Mouse (Mus musculus) midbrain, postnatal 0 days (tissue): Measurements from ENCODE around the gene Copa. TPM values are rescaled to one million over a fixed set of nuclear protein-coding genes. Genes with fewer than 3 reads are reported as not detected.

ENCODE experiments used
- ATAC-seq: fragments of 200-750 bp; cut with Nextera tagmentation; 2 replicates; pipeline ENCODE4 v1.8.0; 2017; ENCODE audit warnings: moderate number of reproducible peaks, mild to moderate bottlenecking, moderate TSS enrichment, moderate library complexity; ENCODE audit not compliant: low FRiP score
- DNase-seq: peaks from one replicate; pipeline ENCODE4 v3.0.0-alpha.2; 2015; ENCODE audit warnings: low spot score
- H3K27ac ChIP-seq: fragments of 300-500 bp; sonication (generic); 2 replicates; pipeline ENCODE4 v1.5.1; 2014; ENCODE audit warnings: low read depth, mild to moderate bottlenecking, low read length, mixed read lengths
- H3K27me3 ChIP-seq: fragments of 300-500 bp; sonication (generic); 2 replicates; pipeline ENCODE4 v1.6.1; 2014; ENCODE audit warnings: low read length, control low read depth, mixed read lengths; ENCODE audit not compliant: insufficient read depth
- H3K36me3 ChIP-seq: fragments of 300-500 bp; sonication (generic); 2 replicates; pipeline ENCODE4 v1.6.1; 2014; ENCODE audit warnings: low read length, control low read depth, mixed read lengths; ENCODE audit not compliant: insufficient read depth
- H3K4me1 ChIP-seq: fragments of 300-500 bp; sonication (generic); 2 replicates; pipeline ENCODE4 v1.6.1; 2014; ENCODE audit warnings: mild to moderate bottlenecking, control low read depth, antibody characterized with exemption, low read length, mixed read lengths; ENCODE audit not compliant: insufficient read depth
- H3K4me2 ChIP-seq: fragments of 300-500 bp; sonication (generic); 2 replicates; pipeline ENCODE4 v1.6.1; 2014; ENCODE audit warnings: low read depth, mild to moderate bottlenecking, low read length, mixed read lengths; ENCODE audit not compliant: poor library complexity, severe bottlenecking
- H3K4me3 ChIP-seq: fragments of 300-500 bp; sonication (generic); 2 replicates; pipeline ENCODE4 v1.5.1; 2014; ENCODE audit warnings: low read depth, mild to moderate bottlenecking, low read length, moderate library complexity
- H3K9ac ChIP-seq: fragments of 300-500 bp; sonication (generic); replicated peaks from 2 replicates; pipeline ENCODE4 v1.6.1; 2014; ENCODE audit warnings: mild to moderate bottlenecking, low read length, moderate library complexity, mixed read lengths; ENCODE audit not compliant: poor library complexity, severe bottlenecking
- H3K9me3 ChIP-seq: fragments of 300-500 bp; sonication (generic); 2 replicates; pipeline ENCODE4 v1.6.1; 2016; ENCODE audit warnings: low read length, control low read depth
- CTCF ChIP-seq: IDR thresholded peaks from 2 replicates; pipeline ENCODE4 v1.5.1; 2016; ENCODE audit warnings: antibody characterized with exemption, mild to moderate bottlenecking
- WGBS: fragments of 180-500 bp; shearing (Covaris S2); extraction: QIAGEN DNeasy Blood & Tissue Kit; methylation state at CpG from one replicate; pipeline ENCODE4 v1.1.7; 2014; 5-methylcytosine and 5-hydroxymethylcytosine counted together
- polyA plus RNA-seq: library from polyadenylated mRNA; unstranded; fragments of >200 nt; fragmentation: Nextera tagmentation; extraction: Ambion mirVana; gene quantifications from 2 replicates; pipeline ENCODE4 v1.2.1, GENCODE M21; 2015
- total RNA-seq: library from RNA; depleted of rRNA; stranded (reverse); fragments of >200 nt; gene quantifications from 2 replicates; pipeline ENCODE4 v1.2.3, GENCODE M21; 2014

Copa gene
- total and polyA plus RNA-seq, 2 experiments from 2014 or later = 155 to 207 TPM

GRCm38 (mm10) chr1:172071556-172071955 lies 10.8 kb upstream of the Copa start:
- DNase-seq (peak; percentile 50), ATAC-seq (no peak)
- Histone ChIP-seq H3K9ac (no peak overlapping the region), H3K9me3 (no peaks in the 10 kb centered on the region), H3K36me3 (peaks cover 84% of the 10 kb centered on the region), H3K27me3 (no peaks in the 10 kb centered on the region), H3K4me3 (no peak overlapping the region), H3K4me1 (no peaks in the 10 kb centered on the region), H3K4me2 (no peak overlapping the region), H3K27ac (no peak overlapping the region)
- TF ChIP-seq CTCF = no peak
- 66% methylated on average over 4 of the region's 4 CpGs for WGBS

GRCm38 (mm10) chr1:172072604-172073003 lies 9.7 kb upstream of the Copa start:
- H3K27ac ChIP-seq = no peak overlapping the region
- TF ChIP-seq CTCF = no peak
- DNase-seq = no peak
- no peaks in the 10 kb centered on the region for H3K27me3 ChIP-seq
- no peak overlapping the region for H3K4me3 ChIP-seq
- H3K4me2 ChIP-seq = no peak overlapping the region
- no peak overlapping the region for H3K9ac ChIP-seq
- ATAC-seq = no peak
- WGBS = 97% methylated on average over 7 of the region's 7 CpGs
- H3K4me1 ChIP-seq = no peaks in the 10 kb centered on the region
- no peaks in the 10 kb centered on the region for H3K9me3 ChIP-seq
- H3K36me3 ChIP-seq = peaks cover 74% of the 10 kb centered on the region

GRCm38 (mm10) chr1:172077981-172078380 lies 4.3 kb upstream of the Copa start:
- Histone ChIP-seq H3K36me3 (peaks cover 43% of the 10 kb centered on the region), H3K9ac (no peak overlapping the region)
- WGBS = 74% methylated on average over 5 of the region's 5 CpGs

GRCm38 (mm10) chr1:172082899-172083445 lies 643 bp downstream of the Copa start:
- no peaks in the 10 kb centered on the region for H3K9me3 ChIP-seq
- peak overlapping the region; percentile 89 for H3K4me3 ChIP-seq
- peaks cover 8% of the 10 kb centered on the region; the same call in 1 of the 2 replicates for H3K4me1 ChIP-seq
- peaks cover 18% of the 10 kb centered on the region; the same call in 1 of the 2 replicates for H3K36me3 ChIP-seq
- no peaks in the 10 kb centered on the region for H3K27me3 ChIP-seq
- DNase-seq (no peak), ATAC-seq (peak; percentile 65)
- no peak for TF ChIP-seq CTCF
- peak overlapping the region; percentile 92 for H3K27ac ChIP-seq
- peak overlapping the region; percentile 86 for H3K9ac ChIP-seq
- H3K4me2 ChIP-seq = peak overlapping the region; percentile 66
- WGBS = 2% methylated on average over 24 of the region's 24 CpGs

More at GRCm38 (mm10) chr1:172077981-172078380, 4.3 kb upstream of the Copa start:
- Histone ChIP-seq H3K4me2 (no peak overlapping the region), H3K27ac (no peak overlapping the region), H3K27me3 (no peaks in the 10 kb centered on the region), H3K4me1 (no peaks in the 10 kb centered on the region), H3K4me3 (no peak overlapping the region), H3K9me3 (no peaks in the 10 kb centered on the region)
- no peak for ATAC-seq
- TF ChIP-seq CTCF = no peak
- no peak for DNase-seq

- DNase-seq (no peak), ATAC-seq (no peak)
- Histone ChIP-seq H3K4me1 (no peaks in the 10 kb centered on the region), H3K4me2 (no peak overlapping the region), H3K4me3 (no peak overlapping the region), H3K9me3 (no peaks in the 10 kb centered on the region), H3K36me3 (peaks cover 57% of the 10 kb centered on the region), H3K27me3 (no peaks in the 10 kb centered on the region), H3K27ac (no peak overlapping the region), H3K9ac (no peak overlapping the region)
- 59% methylated on average over 3 of the region's 3 CpGs for WGBS
- no peak for TF ChIP-seq CTCF
Measured at GRCm38 (mm10) chr1:172093522-172093921, 11.2 kb downstream of the Copa start.

- Histone ChIP-seq H3K36me3 (peaks cover 53% of the 10 kb centered on the region), H3K9me3 (no peaks in the 10 kb centered on the region), H3K9ac (no peak overlapping the region), H3K4me1 (no peaks in the 10 kb centered on the region), H3K4me2 (no peak overlapping the region), H3K27me3 (no peaks in the 10 kb centered on the region), H3K4me3 (no peak overlapping the region), H3K27ac (no peak overlapping the region)
- no peak for TF ChIP-seq CTCF
- ATAC-seq (no peak), DNase-seq (no peak)
Measured at GRCm38 (mm10) chr1:172094295-172094694, 12.0 kb downstream of the Copa start.
